Mouse (Mus musculus) urinary bladder, adult 18-20 months (tissue): ENCODE measurements at regions not wholly inside any gene's neighbourhood (a gene's known extent, or its start where the extent isn't known, plus 50 kb on each side); places are given as distances from the start of the nearest gene placed in this dataset.

Source experiments
- DNase-seq, 2 experiments: peaks; one replicate each; pipeline ENCODE4 v3.0.0; 2022; ENCODE audit warnings: low spot score in 2 of 2, mixed read lengths in 2 of 2

- no peak for DNase-seq
Measured at GRCm38 (mm10) chr7:40257733-40258376, 640.3 kb upstream of the Vstm2b start.

- peak; percentile 7 to 50 for DNase-seq
Measured at GRCm38 (mm10) chr7:40258377-40258739, 639.8 kb upstream of the Vstm2b start.

DNA sequence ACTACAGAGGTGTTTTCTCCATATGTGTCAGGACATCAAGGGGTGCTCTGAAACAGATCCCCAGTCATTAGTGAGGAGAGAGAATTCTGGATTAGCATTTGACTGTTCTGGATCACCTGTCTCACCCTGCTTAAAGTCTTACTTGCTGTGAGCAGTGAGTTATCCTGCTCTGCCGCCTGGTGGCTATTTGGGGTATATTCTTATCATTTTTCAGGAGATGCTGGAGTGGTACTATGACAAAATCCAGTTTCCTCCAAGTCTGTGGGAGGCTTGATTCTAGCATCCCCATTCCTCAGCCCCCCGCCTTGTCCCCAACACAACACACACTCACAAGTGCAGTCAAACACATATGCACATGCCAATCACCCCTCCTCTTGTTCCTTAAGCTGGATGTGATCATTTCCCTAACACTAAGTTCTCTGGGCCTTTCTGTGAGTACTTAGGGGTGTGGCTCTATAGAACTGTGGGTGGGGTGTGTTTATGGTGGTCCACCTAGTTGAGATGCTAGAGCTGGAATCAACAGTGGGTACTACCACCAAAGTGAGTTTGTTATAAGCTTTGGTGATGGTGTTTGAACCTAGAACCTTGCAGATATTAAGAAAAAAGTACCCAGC lies 624.6 kb upstream of the Vstm2b start:
- DNase-seq = peak; percentile 23 to 26

DNA sequence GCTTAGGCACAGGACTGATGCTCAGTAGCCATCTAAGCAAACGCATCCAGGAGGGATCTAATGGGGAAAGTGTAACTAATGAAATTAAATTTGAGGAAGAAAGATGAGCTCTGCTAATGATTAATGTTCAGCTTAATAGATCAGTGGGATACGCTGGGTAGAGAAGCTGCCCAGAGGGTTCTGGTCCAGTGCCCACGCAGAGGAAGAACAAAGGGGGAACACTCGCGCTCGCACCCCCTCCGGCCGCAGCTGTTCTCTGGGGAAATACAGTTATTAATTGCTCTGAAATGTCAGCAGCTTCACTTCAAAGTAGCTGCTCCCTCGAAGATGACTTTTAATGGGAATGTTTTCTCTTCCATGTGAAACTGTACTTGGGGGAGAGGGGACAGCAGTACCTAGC lies 623.0 kb upstream of the Vstm2b start:
- no peak for DNase-seq

- DNase-seq = no peak
Measured at GRCm38 (mm10) chr7:40275658-40276057, 622.5 kb upstream of the Vstm2b start.

- DNase-seq = no peak
Measured at GRCm38 (mm10) chr7:40276116-40276515, 622.0 kb upstream of the Vstm2b start.

DNA sequence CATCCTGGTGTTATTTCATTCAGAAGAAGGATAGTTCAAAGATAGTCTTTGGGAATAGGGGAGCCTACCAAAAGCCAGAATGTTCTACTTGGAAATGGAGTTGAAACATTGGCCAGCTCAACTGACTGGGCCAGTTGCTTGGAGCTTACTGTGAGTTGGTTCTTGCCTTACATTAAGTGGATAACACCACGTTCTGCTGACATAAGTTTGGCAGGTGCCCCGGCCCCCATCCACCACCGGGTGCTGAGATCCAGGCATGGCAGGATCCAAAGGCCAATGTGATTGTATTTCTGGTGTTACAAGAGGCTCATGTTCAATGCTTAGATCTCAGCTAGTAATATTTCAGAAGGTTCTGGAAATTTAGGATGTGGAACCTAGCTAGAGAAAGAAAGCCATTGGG lies 608.0 kb upstream of the Vstm2b start:
- no peak for DNase-seq

DNA sequence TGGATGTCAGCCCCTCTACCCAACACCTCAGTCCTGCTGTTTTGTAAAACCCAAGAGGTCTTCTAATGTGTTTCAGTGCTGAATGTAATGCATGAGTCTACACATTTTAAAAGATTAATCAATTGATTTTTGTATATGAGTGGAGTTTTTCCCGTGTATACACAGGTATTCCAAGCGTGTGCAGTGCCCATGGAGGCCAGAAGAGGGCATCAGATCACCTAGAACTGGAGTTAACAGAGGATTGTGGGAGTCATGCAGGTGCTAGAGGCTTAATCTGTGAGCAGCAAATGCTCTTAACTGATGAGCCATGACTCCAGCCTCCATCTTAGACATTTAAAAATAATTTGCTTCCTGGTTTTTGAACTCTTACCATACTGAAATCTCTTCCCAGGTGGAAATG lies 587.6 kb upstream of the Vstm2b start:
- peak in 1 of 2 experiments; percentile 2 for DNase-seq

DNA sequence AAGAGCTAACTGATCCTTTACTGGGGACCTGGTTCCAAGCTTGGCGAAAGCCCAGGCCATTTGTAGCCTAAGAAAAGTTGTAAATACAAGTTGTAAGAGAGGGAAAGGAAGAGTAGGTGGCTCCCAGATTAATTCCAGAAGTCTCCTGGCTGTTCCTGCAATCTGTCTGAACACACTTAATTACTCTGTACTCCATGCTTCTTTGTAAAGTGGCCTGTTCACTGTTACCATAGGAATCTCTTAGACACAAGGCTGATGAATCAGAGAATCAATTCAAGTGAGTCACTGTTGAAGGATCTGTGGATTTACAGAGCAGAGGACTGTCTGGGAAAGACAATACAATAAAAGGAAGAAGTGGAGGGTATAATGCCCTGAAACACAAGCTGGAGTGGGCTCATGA lies 577.0 kb upstream of the Vstm2b start:
- no peak for DNase-seq

GRCm38 (mm10) chr7:40325188-40325705 lies 572.9 kb upstream of the Vstm2b start:
- DNase-seq = peak in 1 of 2 experiments; percentile 1

- no peak for DNase-seq
Measured at GRCm38 (mm10) chr7:40332455-40332854, 565.7 kb upstream of the Vstm2b start.

- no peak for DNase-seq
Measured at GRCm38 (mm10) chr7:40352306-40352705, 545.8 kb upstream of the Vstm2b start.

DNA sequence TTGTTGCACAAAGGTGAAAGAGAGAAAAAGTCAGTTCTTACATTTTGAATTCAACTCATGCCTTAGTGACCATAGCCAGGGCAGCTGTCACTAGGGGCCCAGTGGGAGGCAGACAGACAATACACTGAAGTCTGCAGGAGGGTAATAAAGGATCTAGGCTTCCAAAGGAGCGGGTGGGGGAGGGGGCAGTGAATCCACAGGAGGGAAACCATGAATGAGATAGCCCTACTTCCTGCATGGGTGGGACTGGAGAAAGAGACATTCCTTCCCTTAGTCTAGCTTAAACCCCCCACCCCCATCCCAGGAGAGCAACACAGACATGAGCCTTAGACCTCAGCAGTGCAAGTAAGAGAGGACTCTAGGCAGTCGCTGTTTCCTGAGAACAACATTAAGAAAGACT lies 535.4 kb upstream of the Vstm2b start:
- no peak for DNase-seq

DNA sequence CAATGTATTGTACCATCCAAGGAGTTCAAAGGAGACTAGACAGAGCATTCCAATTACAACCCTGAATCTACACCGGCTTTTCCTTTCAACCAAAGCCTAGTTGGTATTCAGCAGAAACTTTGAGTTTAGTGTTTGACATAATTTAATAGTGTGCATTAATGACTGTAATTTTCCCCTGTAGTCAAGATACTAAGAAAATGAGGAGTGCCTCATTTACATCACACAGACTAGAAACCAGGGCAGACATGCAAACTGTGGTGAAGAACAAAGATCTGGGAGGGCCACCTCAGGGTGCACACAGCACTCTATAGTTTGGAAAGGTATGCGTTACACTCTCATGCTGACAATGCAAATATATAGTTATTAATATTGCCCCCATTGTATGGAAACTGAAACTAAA lies 525.4 kb upstream of the Vstm2b start:
- no peak for DNase-seq

DNA sequence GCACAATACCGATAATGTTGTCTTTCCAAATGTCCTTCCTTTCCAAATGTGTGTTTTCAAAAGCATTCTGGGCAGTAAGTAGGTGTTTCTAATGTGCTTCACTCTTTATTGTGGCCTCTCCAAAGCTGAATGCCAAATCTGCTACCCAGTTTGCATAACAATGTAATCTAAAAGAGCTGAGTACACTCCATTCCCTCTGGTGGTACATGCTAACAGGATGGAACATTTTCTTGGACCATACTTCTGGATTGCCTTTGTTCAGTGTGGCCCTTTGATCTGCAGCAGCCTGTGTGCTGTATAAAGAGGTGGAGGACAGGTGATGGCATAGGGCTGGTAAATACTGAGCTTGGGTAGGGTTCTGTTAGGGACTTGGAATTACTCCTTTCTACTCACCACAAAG lies 520.3 kb upstream of the Vstm2b start:
- no peak for DNase-seq

DNA sequence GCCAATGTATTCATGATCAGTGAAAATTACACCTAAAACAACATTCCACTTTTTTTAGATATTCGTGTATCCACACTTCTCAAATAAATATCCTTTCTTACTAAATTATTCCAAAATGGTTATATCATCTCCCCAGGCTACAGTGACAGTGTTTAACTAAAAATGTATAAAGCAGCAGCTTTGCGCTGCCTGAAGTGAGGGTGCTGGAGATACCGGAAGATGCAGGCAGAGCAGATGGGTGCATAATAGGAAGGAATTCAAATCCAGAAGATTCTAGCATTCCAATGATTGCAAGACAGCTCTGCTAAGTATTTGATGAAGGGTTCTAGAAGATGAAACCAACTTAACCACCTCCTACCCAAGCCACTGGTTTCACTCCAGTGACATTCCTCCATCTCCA lies 516.9 kb upstream of the Vstm2b start:
- no peak for DNase-seq

DNA sequence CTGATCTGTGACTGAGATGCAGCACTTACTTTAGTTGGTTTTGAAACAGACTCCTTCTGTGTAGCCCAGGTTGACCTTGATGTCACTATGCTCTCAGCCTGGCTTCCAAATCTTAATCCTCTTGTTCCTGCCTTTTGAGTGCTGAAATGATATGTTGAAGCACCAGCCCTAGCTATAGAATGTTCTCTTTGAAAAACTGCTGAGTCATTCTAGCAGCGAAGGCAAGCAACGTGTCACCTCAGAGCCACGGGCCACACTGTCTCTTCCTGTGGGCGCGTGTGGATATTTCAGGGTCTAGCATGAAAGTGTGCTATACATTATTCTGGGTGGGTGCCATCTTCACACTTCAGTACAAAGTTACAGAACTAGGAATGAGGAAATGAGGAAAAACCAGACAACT lies 510.0 kb upstream of the Vstm2b start:
- no peak for DNase-seq

- no peak for DNase-seq
Measured at GRCm38 (mm10) chr7:40389795-40390194, 508.3 kb upstream of the Vstm2b start.

DNA sequence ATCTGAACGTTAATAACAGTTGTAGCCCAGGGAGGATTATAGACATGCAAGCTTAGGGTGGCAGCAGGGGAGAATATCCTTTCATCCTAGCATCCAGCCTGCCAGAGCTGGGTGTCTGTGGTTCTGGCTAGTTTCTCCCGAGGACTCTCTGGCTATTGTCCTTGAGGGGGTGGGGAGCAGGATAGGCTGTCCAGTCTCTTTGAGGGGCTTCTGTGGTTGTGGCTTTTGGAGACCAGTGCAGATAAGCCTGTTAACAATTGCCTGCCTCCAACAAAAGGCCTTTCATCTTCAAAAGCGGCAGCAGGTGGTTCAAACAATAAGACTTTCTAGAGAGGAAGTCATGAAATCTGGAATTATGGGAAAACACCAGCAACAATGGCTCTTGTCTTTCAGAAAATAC lies 507.2 kb upstream of the Vstm2b start:
- no peak for DNase-seq

- DNase-seq = no peak
Measured at GRCm38 (mm10) chr7:40391626-40392025, 506.5 kb upstream of the Vstm2b start.

GRCm38 (mm10) chr7:40392207-40392606 lies 505.9 kb upstream of the Vstm2b start:
- no peak for DNase-seq

- no peak for DNase-seq
Measured at GRCm38 (mm10) chr7:40392699-40393098, 505.4 kb upstream of the Vstm2b start.

DNA sequence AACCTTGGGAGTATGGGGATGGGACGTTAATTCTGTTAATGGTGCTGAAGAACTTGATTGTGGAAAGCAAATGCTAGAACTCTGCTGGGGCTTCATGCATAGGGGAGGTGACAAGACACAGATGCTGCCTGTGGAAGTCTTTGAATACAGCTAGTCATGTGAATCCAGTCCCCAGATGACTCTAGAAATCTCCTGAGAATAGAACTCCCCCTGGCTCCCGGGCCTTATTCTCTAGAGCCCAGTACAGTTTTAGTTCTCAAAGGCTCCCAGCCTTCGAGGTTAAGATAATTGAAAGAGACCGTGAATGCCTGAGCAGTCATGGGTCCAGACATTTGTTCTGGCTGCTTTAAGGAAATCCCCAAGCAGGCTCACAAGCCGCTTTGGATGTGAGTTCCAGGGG lies 499.9 kb upstream of the Vstm2b start:
- DNase-seq = no peak

GRCm38 (mm10) chr7:40419332-40419731 lies 478.8 kb upstream of the Vstm2b start:
- DNase-seq = no peak
